Mouse (Mus musculus): Measurements from ENCODE around the gene Hsd17b13. TPM values are rescaled to one million over a fixed set of nuclear protein-coding genes. Genes with fewer than 3 reads are reported as not detected.

Gene Hsd17b13
- not detected for total RNA-seq (2023)

DNA sequence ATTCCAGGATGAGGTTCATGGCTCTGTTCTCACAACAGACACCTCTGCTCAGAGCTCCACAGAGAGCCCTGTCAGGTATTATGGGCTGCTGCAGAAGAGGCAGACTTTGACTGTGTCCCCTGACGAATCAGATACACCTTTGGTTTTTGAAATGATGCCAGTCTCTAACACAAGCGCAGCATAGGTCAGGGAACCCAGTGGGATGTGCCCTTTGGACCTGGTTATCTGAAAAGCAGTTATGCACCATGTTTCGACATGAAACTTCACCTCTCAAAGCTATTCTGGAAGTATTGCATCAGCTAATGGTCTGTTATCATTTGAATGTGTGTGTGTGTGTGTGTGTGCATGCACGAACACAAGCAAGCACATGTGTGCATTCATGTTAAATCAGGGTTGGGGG is at the start of gene Hsd17b13:
Hsd17b13 (minus strand) TSS at position 114 of the 400 bp plus-strand sequence.

DNA sequence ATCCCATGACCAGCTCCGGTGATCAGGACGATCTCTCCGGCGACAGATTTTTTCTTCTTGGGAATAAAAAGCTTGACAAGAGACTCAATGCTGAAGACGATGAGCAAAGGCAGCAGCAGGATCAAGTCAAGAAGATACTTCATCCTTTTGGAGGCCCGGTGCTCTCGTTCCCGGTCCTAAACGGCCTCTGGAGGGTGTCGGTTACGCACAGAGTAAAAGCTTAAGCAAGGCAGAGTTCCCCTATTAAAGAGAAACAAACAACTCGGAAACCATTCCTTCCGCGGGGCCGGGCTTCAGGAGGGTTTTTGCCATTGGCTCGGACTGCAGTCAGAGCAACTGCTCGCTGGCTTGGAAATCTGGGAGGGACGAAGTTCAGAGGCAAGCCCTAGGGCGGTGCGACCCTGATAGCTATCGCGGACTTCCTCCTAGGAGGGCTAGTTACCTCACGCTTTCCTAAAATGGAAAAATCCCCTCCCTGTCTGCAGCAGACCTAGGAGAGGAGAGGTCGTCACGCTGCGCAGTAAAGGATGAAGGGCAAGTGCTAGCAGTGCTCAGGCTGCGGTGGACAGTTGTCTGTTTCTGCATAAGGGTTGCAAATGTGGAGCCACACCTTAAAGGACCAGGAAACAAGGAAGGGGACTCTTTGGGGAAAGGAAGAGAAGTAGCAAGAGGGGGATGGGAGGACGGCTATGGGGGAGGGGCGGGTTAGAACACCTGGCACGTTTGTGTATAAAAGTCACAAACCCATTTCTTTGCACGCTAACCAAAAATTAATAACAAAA is 44.6 kb upstream of the Hsd17b13 start, which contains the start of gene Hsd17b11:
Hsd17b11 (minus strand) TSS at position 323 of the 782 bp plus-strand sequence.

DNA sequence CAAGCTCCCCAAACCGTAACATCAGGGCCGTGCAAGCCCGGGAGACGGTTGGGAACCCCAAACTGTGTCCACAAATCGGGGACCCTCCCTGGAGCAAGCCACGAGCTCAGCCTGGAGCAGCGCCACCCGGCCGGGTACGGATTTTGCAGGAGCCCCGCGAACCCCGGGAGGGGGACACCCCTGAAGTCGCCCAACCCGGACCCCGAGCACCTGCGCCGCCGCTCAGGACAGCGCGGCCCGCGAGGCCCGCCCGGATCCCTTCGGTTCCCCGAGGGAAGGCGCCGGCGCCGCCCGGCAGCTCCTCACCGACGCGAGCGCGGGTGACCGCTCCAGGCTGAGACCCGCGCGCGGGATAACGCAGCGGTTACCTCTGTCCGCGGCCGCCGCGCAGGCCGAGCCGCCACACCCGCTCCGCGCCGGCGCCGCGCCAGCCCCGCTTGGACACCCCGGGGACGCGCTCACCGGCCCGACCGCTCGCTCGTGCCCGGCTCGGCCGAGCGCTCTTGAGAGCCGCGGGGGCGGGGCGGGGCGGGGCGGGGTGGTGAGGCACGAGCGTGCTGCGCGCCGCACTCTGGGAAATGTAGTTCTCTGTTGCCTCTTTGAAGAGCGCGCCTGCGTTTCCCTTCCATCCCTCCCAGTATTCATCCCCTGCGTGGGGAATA is 66.3 kb downstream of the Hsd17b13 start, which contains the start of gene Klhl8:
Klhl8 (minus strand) TSS at position 512 of the 662 bp plus-strand sequence.

Other genes with a start within 250 kb of the Hsd17b13 start
- gene Klhl8, start 66.2 kb downstream of the Hsd17b13 start, total RNA-seq (2023), result 1 to 10 TPM; 4.6 to 5.8 TPM
- gene Hsd17b11, start 44.5 kb upstream of the Hsd17b13 start, total RNA-seq (2023), result 10 to 100 TPM; 38.6 to 48.9 TPM
- 10 to 100 TPM; 34.2 to 37.0 TPM for gene Nudt9, start 68.9 kb upstream of the Hsd17b13 start, total RNA-seq (2023)
- gene Gm17660, start 100.2 kb upstream of the Hsd17b13 start, total RNA-seq (2023), result not detected
- gene Sparcl1, start 136.3 kb upstream of the Hsd17b13 start, total RNA-seq (2023), result not detected
- not detected for gene Dspp, start 193.3 kb upstream of the Hsd17b13 start, total RNA-seq (2023)
- not detected for gene Dmp1, start 225.2 kb upstream of the Hsd17b13 start, total RNA-seq (2023)

Data from T-cell, adult 66 days (primary cell).